Mouse (Mus musculus) B cell, adult 2 months (primary cell): Measurements from ENCODE around the gene Ubp1.

Experiments used
- DNase-seq, 2 experiments: peaks; one replicate each; pipeline ENCODE4 v3.0.0; 2022

The Ubp1 gene

GRCm38 (mm10) chr9:113930534-113931374 is at the start of gene Ubp1:
Ubp1 (plus strand) TSS chr9:113930934.
- peak; percentile 88 to 90 for DNase-seq

- DNase-seq = no peak
Measured at GRCm38 (mm10) chr9:113894903-113895302, 35.8 kb upstream of the Ubp1 start.

- no peak for DNase-seq
Measured at GRCm38 (mm10) chr9:113903136-113903535, 27.6 kb upstream of the Ubp1 start.

GRCm38 (mm10) chr9:113904315-113904714 is 26.4 kb upstream of the Ubp1 start:
- DNase-seq = peak in 1 of 2 experiments; percentile 9

GRCm38 (mm10) chr9:113915789-113916188 is 14.9 kb upstream of the Ubp1 start:
- no peak for DNase-seq

- no peak for DNase-seq
Measured at GRCm38 (mm10) chr9:113922677-113923076, 8.1 kb upstream of the Ubp1 start.

- DNase-seq = no peak
Measured at GRCm38 (mm10) chr9:113924883-113925282, 5.9 kb upstream of the Ubp1 start.

GRCm38 (mm10) chr9:113928591-113928990 is 2.1 kb upstream of the Ubp1 start:
- DNase-seq = peak; percentile 36 to 53

- no peak for DNase-seq
Measured at GRCm38 (mm10) chr9:113929676-113930075, 1.1 kb upstream of the Ubp1 start.

GRCm38 (mm10) chr9:113931375-113932099 is 803 bp downstream of the Ubp1 start:
- peak; percentile 37 to 50 for DNase-seq

GRCm38 (mm10) chr9:113932100-113932470 is 1.4 kb downstream of the Ubp1 start:
- DNase-seq = peak; percentile 22 to 30

- no peak for DNase-seq
Measured at GRCm38 (mm10) chr9:113932501-113932900, 1.8 kb downstream of the Ubp1 start.

GRCm38 (mm10) chr9:113935638-113936037 is 4.9 kb downstream of the Ubp1 start:
- no peak for DNase-seq

- DNase-seq = no peak
Measured at GRCm38 (mm10) chr9:113939063-113939850, 8.5 kb downstream of the Ubp1 start.

GRCm38 (mm10) chr9:113941103-113941805 is 10.5 kb downstream of the Ubp1 start:
- DNase-seq = peak; percentile 31 to 36

- no peak for DNase-seq
Measured at GRCm38 (mm10) chr9:113943372-113943771, 12.6 kb downstream of the Ubp1 start.

- DNase-seq = no peak
Measured at GRCm38 (mm10) chr9:113947216-113947615, 16.5 kb downstream of the Ubp1 start.

GRCm38 (mm10) chr9:113957777-113958176 is 27.0 kb downstream of the Ubp1 start:
- DNase-seq = no peak

GRCm38 (mm10) chr9:113963718-113964117 is 33.0 kb downstream of the Ubp1 start:
- DNase-seq = no peak

- DNase-seq = no peak
Measured at GRCm38 (mm10) chr9:113964415-113964814, 33.7 kb downstream of the Ubp1 start.

GRCm38 (mm10) chr9:113966838-113967237 is 36.1 kb downstream of the Ubp1 start:
- no peak for DNase-seq

GRCm38 (mm10) chr9:113968967-113969366 is 38.2 kb downstream of the Ubp1 start:
- DNase-seq = no peak

GRCm38 (mm10) chr9:113969399-113969798 is 38.7 kb downstream of the Ubp1 start:
- DNase-seq = no peak
